Mouse (Mus musculus) right cerebral cortex, postnatal 36 days (tissue): ENCODE measurements around the gene Baiap3.
"Not testable (repeated sequence)": the region's sequence is repeated elsewhere in the genome, so short reads cannot be mapped to it uniquely, and the experiment has no call there.

ENCODE experiments used
- DNase-seq, 2 experiments: peaks; one replicate each; pipeline ENCODE4 v3.0.0; 2022; ENCODE audit warnings: low spot score in 2 of 2, mixed read lengths in 1 of 2

Baiap3 gene

DNA sequence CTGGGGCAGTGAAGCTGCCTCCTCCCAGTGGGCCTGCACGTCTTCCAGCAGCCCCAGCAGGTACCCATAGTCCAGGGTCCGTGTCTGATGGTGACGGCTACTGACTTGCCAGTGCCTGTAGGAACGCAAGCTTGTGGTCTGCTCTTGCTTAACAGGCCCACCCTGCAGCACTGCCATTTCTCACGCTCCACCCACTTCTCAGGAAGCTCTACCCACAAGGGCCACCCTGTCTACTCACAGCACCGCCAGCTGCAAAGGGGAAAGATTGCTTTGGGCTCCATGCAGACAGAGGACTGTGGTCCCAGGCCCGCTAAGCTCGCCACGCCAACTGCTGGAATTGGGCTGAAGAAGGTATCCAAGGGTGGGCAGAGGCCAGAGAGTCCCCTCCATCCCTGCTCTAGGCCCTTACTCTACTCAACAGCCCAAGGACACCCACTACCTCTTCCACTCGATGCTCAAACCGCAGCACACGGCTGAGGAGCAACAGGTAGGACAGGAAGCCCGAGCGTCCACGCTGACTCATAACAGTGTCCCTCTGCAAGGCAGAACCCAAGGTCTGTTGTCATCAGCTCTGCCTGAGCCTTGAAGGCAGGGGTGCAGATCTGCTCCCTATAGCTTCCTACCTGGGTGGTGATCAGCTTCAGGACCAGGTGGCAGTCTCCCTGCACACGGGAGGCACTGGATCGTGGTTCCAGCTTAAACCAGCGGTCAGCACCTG, 8.0 kb downstream of the Baiap3 start:
- DNase-seq: no peak

DNA sequence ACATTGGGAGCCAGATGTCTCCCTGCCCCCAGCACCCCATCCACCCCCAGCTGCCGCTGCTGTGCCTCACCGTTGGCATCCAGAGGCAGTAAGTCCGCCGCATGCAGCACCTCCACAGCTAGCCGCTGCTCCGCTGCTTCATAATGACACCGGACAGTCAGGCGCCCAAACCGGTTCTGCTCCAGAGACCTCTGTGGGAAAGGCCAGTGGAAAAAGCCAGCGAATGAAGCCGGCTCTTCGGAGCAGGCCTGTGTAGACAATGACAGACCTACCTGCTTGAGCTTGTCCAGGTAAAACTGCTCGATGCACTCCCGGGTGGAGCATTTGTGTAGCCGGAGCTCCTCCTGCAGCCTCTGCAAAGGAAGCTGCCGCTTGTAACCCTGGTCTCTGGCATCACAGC, 11.9 kb downstream of the Baiap3 start:
- DNase-seq: no peak

DNA sequence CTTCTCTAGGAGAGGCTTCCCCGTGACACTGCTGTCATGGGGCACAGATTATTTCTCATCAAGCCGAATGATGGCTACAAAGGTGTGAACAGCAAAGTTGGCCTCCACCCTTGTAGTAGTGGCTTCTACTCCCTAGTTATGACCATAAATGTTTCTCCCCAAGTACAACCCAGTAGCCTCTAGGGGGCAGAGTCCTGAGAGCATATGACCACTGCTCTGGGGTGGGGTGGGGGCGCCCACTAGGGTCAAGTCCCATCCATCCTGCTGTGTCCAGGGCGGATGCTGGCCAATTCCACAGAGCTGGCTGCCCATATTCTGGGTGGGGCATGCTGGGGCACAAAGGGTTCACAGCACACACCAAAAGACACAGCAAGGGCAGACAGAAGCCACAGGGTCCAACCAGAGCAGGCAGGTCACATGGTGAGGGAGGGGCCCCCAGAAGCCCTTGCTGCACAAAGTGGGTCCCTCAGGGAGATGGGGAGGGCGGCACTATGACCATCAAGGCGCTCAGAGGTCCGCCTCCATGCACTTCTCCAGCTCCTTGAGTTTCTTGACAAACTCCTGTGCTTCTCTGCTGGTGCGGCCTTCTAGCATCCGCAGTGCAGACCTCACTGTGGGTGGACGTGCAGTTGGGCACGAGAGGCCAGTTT, 12.9 kb downstream of the Baiap3 start:
- DNase-seq: no peak

DNA sequence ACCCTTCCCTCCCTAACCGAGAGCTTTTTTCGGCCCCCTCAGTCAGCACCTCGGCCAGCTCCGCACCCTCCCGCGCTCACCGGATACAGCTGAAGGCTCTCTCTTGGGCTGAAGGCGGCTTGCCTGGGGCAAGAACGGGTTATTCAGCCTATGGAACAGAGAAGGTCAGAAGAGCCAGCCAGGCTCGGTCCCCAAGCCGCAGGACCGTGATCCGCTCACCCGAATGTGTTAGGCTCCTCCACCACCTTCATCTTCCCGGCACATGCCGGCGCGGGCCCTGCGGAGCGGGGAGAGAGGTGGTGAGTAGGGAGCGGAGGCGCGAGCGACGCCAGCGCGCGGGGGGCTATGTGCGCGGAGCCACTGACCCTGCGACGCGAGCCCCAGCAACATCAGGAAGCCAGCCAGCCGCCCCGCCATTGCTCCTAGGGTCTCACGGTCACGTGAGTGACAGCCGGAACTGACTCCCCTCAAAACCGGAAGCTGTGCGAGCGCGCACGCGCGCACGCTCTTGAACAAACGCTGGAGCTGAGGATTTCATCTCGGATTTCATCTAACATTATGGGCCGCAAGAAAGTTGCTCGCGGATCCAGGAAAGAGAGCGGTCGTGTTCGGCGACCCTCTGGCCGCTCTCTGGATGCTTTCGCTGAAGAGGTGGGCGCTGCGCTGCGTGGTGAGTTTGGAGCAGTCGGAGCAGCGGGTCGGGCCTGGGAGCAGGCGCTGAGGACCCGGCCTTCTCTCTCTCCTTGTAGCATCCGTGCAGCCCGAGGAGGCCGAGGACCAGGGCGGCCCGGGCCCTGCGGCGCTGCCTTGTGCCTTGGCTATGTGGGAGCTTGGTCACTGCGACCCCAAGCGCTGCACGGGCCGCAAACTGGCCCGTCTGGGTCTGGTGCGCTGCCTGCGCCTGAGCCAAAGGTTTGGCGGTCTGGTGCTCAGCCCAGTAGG, 16.2 kb downstream of the Baiap3 start, which contains the start of the genes Gnptg and Tsr3:
Gene Gnptg (minus strand): TSS at position 430 of the 942 bp plus-strand sequence.
Gene Tsr3 (plus strand): TSS at position 476 of the 942 bp plus-strand sequence.
- DNase-seq: peak; percentile 79 to 81

DNA sequence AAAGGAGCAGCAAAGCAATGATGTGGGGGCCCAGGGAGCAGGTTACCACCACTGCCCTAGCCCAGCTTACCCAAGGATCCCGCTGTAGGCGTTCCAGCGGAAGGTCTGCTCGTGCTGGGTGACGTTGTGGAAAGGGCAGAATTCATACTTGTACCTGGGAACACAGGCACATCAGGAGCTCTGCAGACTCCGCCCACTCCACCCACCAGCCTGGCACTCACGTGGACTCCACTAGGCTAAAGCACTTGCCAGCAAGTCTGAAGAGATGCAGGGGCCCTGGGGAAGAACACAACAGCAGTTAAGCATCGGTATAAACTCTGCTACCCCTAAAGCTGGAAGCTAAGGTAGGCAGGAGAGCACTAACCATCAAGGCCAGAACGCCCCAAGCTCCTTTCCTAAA, 20.5 kb downstream of the Baiap3 start:
- DNase-seq: peak; percentile 50 to 58

DNA sequence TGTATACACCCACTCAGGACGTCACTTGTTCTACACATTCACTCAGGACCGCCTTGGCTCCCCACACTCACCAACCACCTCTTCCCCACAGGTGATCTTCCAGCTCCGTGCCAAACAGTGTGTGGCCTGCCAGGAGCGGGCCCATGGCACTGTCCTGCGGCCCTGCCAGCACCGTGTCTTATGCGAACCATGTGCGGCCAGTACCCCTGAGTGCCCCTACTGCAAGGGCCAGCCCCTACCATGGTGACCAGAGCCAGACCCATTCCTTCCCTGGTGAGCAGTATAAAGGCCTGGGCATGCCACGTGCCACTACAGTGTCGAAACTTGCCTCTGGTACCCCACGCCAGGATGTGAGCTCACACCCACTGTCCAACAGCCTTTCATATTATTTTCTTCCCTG, 24.5 kb downstream of the Baiap3 start:
- not testable (repeated sequence) for DNase-seq

DNA sequence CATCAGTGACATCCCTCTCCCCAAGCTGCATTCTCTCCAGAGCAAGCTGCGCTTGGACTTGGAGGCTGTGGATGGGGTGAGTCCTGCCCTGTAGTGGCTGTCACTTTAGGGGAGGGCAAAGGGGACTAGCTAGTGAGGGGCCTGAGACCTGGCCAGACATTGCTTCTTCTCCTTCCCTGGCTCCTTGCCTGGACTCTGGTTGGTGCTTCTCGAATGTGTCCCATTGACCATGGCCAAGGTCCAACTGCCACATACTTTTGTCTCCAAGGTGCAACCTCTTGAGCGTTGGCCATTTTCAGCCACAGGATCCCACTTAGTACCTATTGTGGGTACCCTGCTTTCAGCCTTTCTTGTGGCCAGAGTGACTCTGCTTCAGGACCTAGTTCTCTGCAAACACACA, 25.5 kb downstream of the Baiap3 start:
- no peak for DNase-seq

DNA sequence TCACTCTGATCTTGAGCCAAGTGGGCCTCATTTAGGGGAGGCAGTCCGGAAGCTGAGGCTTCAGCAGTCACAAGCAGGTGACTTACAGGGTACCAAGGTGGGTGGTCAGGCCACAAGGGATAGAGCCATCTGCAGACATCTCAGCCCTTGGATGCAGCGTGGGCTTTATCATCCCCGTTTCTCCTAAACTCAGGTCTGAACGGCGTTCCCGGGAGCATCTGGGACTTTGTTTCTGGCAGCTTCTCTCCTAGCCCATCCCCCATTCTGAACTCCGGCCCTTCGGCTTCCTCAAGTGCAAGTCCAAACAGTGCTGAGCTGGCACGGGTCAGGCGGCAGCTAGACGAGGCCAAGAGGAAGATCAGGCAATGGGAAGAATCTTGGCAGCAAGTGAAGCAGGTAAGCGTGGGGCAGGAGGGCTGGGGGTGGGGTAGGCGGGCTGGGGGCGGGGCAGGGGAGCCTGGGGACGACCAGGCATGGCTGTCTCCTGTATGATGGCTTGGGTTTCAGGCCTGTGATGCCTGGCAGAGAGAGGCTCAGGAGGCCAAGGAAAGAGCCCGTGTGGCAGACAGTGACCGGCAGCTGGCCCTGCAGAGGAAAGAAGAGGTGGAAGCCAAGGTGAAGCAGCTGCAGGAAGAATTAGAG, 26.0 kb downstream of the Baiap3 start:
- not testable (repeated sequence) for DNase-seq

DNA sequence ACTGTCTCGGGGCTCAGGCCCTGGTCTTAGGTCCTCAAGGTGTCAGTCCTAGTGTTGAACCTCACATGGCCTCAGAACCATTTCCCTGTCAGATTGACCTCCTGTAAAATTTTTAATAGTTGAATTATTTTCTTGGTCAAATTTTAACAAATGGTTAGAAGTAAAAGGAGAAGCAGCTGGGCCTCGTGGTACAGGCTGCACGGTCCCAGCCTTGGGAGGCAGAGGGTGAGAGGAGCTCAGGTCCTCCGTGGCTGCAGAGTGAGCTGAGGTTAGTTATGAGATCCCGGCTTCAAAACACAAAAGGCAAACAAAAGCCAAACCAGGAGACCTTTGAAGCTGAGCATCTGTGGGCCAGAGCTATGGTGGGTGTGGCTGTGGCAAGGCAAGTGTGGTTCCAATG, 28.2 kb downstream of the Baiap3 start:
- no peak for DNase-seq

DNA sequence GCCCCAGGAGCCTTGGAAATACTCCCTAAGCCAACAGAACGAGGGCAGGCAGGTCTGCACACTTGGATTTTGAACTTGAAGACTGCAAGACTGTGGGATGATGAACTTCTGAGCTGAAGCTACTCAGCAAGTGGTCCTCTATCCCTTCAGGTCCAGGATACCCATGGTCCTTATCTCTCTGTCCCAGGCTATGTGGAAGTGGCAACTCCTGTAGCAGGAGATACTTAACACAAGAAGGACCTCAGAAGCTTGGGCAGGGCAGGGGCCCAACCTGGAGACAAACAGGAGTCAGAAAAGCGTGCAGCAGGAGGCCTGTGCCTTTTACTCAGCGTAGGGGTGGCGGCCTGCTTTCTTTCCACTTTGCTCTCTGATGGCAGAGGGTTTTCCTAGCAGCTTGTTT, 30.5 kb downstream of the Baiap3 start:
- DNase-seq: no peak

DNA sequence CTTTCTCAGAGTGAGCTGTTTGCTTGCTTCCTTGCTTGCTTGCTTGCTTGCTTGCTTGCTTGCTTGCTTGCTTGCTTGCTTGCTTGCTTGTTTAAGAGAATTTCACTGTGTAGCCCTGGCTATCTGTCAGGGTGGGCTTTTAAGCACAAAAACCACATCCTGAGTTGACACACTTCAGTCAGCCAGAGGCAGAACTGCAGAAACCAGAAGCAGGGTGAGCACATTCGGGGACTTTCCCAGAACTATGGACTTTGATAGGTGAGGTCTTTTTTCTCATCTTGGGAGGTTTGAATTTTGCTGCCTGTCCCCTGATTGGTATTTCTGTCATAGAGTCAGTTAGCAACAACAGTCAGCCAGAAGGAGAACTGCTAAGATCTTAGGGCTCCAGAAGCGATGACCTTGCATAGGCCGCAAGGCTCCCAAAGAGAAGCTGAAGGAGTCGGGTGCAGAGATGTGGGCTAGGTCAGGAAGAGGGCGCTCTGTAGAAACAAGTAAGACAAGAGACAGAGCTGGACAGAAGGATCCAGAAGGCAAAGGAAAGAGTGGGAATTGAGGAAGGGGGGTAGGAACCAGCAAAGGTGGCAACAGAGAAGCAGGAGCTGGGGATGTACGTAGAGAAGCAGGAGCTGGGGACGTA, 31.5 kb downstream of the Baiap3 start:
- no peak for DNase-seq

DNA sequence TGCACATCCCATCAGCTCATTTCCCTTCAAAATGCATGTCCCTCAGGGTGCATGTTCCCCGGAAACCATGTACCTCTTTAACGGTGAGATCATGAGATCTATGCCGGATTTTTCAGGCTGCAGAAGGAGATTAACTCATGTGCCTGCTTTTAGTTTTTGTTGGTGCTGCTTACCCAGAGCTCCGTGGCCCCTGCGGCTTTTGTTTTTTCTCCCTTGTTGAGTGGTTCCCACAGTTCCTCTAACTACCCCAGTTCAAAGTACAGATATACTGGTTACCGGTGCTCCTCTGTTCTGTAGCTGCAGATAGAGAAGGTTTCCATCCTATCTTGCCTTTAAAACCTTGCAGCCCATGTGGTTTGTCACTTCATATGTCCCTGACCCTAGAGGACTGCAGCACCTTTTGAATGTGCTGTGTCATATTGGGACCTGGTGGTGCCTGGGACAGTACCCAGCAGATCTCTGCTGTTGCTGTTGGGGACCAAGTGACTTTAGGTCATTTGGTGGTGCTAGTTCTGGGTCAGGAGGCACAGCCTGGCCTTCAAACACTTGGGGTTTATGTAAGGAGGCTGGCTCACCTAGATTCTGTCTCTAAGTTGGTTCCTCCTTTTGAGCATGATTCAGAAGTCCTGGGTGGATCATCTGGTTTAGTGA, 33.1 kb downstream of the Baiap3 start:
- no peak for DNase-seq

DNA sequence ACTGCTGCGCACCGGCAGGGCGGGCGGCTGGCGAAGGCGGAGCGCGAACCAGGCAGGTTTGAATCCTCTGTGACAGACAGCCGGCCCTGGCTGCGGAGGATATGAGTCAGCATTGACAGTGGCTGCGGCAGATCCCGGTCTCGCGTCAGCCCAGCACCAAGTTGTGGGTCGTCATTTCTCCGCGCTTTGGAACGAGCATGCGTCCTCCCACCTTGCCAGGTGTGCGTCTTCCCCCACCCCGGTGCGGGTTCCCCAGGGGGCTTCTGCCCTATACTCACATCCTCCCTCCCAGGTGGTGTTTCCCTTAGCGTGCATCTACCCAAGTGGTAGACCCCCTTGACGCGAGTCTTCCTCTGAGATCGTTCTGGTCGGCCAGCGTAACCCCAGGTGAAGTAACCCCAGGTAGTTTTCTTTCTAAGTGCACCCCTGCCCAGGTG, 33.6 kb downstream of the Baiap3 start:
- not testable (repeated sequence) for DNase-seq

DNA sequence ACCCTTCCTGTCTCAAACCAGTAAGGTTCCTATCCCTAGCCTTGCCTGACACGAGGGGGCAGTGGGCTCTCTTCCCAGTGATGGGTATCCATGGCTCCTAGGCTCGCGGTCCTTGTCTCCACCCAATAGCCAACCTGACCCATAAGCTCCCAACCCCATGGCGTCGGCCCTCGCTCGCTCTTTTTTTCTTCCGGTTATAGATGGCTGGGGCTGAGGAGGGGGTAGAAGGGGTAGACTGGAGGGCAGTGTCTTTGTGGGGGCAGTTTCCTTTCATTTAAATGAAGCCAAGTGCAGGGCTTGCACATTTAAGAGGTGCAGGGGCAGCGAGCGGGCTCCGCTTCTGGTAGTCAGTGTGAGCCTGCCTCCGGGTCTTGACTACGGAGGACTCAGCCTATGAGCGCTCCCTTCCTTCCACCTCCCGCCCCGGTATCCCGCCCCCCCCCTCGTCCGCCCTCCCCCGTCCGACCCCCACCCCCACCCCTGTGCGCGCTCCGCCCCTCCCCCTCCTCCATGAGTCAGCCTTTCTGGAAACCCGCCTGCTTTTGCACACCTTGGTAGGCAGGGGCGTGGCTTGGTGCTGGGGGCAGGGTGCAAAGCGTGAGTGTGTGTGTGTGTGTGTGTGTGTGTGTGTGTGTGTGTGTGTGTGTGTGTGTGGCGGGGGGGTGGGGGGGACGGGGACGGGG, 34.2 kb downstream of the Baiap3 start:
- peak in 1 of 2 experiments; percentile 54 for DNase-seq

DNA sequence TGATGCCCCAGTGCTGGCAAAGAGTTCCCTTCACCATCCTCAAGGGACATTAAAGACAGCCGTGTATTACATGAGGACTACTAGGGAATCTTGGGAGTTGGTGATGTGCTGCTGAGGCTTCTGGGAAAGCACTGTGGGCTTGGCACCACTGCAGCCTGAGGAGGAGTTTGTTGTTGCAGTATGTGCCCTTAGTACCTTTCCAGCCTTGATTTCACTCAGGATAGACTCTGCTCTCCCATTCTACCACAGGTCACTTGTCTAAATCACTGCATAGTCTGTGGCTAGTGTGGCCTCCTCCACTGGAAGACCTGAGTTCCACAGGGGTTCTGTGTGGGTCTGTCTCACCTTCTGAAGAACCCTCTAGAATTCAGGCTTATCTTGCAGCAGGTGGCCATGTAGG, 35.4 kb downstream of the Baiap3 start:
- no peak for DNase-seq

DNA sequence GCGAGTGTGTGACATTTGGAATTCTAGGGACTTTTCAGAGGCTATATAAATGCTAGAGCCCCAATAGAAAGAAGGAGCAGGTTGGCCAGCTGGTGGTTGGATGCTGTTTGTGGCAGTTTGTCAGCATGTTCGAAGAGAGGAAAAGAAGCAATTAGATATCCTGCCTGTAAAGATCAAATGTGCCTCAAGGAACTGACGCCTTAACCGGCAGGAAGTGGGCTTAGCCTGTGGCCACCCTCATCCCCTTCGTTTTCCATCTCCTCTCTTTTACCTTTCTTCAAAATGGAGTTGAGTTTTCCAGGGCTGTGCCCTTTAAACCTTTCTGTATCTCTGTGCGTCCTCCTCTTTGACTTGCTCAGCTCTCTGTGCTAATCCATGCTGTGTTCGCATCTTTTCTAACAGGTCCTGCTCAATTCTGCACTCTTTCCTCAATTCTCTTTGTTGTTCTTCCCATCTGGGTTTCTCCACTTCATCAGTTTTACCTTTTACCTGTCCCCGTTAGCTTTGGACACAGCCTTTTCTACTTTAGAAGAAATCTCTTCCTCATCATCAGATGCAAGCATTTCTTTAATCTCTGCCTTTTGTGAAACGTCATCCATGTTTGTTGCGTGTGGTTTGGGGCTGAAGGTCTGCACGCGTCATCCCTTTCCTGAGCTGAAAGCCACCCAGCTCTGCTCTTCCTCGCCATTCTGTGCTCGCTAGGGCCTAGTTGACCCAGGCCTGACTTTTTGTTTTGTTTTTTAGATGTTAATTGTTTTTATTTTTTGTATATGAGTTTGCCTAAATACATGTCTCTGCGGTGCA, 36.5 kb downstream of the Baiap3 start:
- no peak for DNase-seq

DNA sequence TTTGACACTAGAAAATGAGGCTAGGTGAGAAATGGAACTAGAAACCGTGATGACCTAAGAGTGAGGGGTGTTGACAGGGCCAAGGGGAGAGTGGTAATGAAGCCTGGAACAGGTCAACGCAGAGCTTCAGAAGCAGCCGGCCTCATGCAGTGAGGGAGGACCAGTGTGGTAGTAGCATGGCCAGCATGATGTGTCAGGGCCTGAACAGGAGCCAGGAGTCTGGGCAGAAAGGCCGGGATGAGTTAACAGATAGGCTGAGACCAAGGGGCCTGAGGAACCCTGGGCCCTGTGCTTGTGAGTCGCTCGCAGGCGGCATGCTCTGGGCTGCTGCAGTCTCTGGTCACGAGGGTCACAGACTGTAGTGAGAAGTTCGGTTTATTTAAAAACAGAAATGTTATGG, 37.2 kb downstream of the Baiap3 start:
- DNase-seq: no peak

DNA sequence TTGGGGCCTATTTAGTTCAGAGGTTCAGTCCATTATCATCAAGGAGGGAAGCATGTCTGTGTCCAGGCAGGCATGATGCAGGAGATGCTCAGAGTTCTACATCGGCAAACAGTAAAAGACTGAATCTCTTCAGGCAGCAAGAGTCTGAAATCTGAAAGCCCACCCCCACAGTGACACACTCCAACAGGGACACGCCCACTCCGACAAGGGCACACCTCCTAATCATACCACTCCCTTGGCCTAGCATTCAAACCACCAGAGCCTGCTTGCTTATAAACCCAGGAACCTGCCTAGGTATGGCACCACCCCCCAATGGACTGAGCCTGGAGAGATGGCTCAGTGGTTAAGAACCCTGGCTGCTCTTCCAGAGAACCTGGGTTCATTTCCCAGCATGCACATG, 40.7 kb downstream of the Baiap3 start:
- DNase-seq: no peak

DNA sequence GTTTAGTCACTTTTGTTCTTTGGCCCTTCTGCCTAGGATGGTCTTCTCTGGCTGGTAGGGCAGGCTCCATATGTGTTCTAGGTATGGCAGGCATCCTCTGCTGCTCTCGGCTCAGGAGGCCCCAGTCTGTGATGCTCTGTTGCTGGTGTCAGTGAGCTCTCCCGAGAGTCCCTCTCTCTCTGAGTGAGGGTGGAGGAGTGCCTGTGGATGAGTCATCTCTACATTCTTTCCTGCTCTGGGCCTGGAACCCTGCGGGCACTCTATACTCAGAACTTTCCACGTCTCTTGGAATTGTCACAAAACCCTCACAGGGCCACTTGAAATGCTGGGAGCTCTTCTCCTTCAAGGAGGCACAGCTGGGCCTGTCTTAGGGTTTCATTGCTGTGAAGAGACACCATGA, 44.5 kb downstream of the Baiap3 start:
- DNase-seq: no peak
